9 mouse cellular contexts compared by ENCODE assay signal in genomic region chr12:119960730-119961129, GRCm38 (mm10). TPM values are rescaled to one million over a fixed set of nuclear protein-coding genes. Genes with fewer than 3 reads are reported as not detected.
DNase-seq lines count a peak whose midpoint lies in the region; ATAC-seq and TF ChIP-seq lines count a peak whose summit lies in the region.
"Had no signal": no experiment of that assay in that cellular context is flagged by ENCODE, and none has a peak within 500 bp of the region (broad histone marks: within the 10 kb centered on the region; RNA-seq: fewer than 3 reads in every experiment).

No protein-coding gene starts in this region.

- H3K9me3 ChIP-seq in lung, embryonic 14.5 days (ENCODE audit: low read depth, low read length) = no peaks in the 10 kb centered on the region
- no peaks in the 10 kb centered on the region for H3K9me3 ChIP-seq in hindbrain, embryonic 16.5 days (ENCODE audit: control insufficient read depth, low read length)

- H3K27me3 ChIP-seq in lung, embryonic 14.5 days (ENCODE audit: insufficient read depth, low read length) = no peaks in the 10 kb centered on the region
- H3K27me3 ChIP-seq in hindbrain, embryonic 16.5 days (replicated peaks; ENCODE audit: control insufficient read depth, insufficient read depth, low read length) = no peaks in the 10 kb centered on the region

- no peak overlapping the region for H3K4me2 ChIP-seq in lung, embryonic 14.5 days
- H3K4me2 ChIP-seq in hindbrain, embryonic 16.5 days (ENCODE audit: low read length) = no peak overlapping the region

- H3K36me3 ChIP-seq in lung, embryonic 14.5 days (ENCODE audit: insufficient read depth) = no peaks in the 10 kb centered on the region
- no peaks in the 10 kb centered on the region for H3K36me3 ChIP-seq in hindbrain, embryonic 16.5 days (ENCODE audit: control insufficient read depth, insufficient read depth, low read length)

- no peaks in the 10 kb centered on the region for H3K4me1 ChIP-seq in lung, embryonic 14.5 days (ENCODE audit: insufficient read depth)
- no peaks in the 10 kb centered on the region for H3K4me1 ChIP-seq in lung, adult 2 months (ENCODE audit: control insufficient read depth, insufficient read depth, low read length)
- no peaks in the 10 kb centered on the region for H3K4me1 ChIP-seq in hindbrain, embryonic 16.5 days (ENCODE audit: control insufficient read depth, insufficient read depth, low read depth, low read length)

- H3K9ac ChIP-seq in lung, embryonic 14.5 days = no peak overlapping the region
- H3K9ac ChIP-seq in hindbrain, embryonic 16.5 days (ENCODE audit: low read depth, low read length) = no peak overlapping the region

- H3K27ac ChIP-seq in lung, embryonic 14.5 days (ENCODE audit: low read depth) = no peak overlapping the region
- H3K27ac ChIP-seq in hindbrain, embryonic 16.5 days (ENCODE audit: low read depth, low read length) = no peak overlapping the region

- DNase-seq in cerebellum, postnatal 25 days = peak; percentile 29 to 76
- DNase-seq in lung, embryonic 14.5 days = peak; percentile 76
- no peak for DNase-seq in lung, adult 2 months
- peak; percentile 28 for DNase-seq in layer of hippocampus, adult 11-12 months (ENCODE audit: low spot score)
- peak; percentile 66 for DNase-seq in right cerebral cortex, postnatal 4 days
- DNase-seq in MN1 (ENCODE audit: low spot score) = no peak

- H3K4me3 ChIP-seq in lung, embryonic 14.5 days (ENCODE audit: low read depth, low read length) = no peak overlapping the region
- no peak overlapping the region for H3K4me3 ChIP-seq in lung, adult 2 months (replicated peaks; ENCODE audit: extremely low read depth, low read depth, low read length)
- H3K4me3 ChIP-seq in hindbrain, embryonic 16.5 days (ENCODE audit: low read length) = no peak overlapping the region

- WGBS in lung, embryonic 14.5 days = 27% methylated on average over 1 of the region's 1 CpGs
- WGBS in lung, adult 2 months = 32% methylated on average over 1 of the region's 1 CpGs
- 58% methylated on average over 1 of the region's 1 CpGs for WGBS in hindbrain, embryonic 16.5 days

- no peak for TF ChIP-seq POLR2A in lung, adult 2 months (IDR thresholded peaks at IDR 0.05; ENCODE audit: borderline replicate concordance, extremely low read depth, low read depth, low read length)

- no peak for TF ChIP-seq CTCF in lung, embryonic 14.5 days (IDR thresholded peaks at IDR 0.05; ENCODE audit: low read depth)
- no peak for TF ChIP-seq CTCF in lung, adult 2 months (IDR thresholded peaks at IDR 0.05; ENCODE audit: insufficient read depth, low read length)

- no peak for ATAC-seq in cerebellum, adult (ENCODE audit: insufficient number of reproducible peaks, low FRiP score, low TSS enrichment)
- ATAC-seq in lung, embryonic 14.5 days (ENCODE audit: insufficient read depth) = no peak
- no peak for ATAC-seq in hindbrain, embryonic 16.5 days

RNA-seq across cellular contexts. Expression of gene Tmem196, which starts 15.1 kb away (rescaled TPM):
- 0.45 and 0.62 TPM in 2 replicates for polyA plus RNA-seq in lung, embryonic 14.5 days (2014; fragmentation: Nextera tagmentation; extraction: Ambion mirVana)
- 0.05 and 0.26 TPM in 2 replicates for polyA plus RNA-seq in lung, adult 2 months (2012; rRNA removed)
- polyA plus RNA-seq in hindbrain, embryonic 16.5 days (2015; fragmentation: Nextera tagmentation; extraction: Ambion mirVana) = 17.2 and 19.1 TPM in 2 replicates
- polyA plus RNA-seq: C2C12 had no signal

Comparison
In these comparisons a context has a peak if more than half of its experiments do, and no peak if none do; other contexts are left out.
1. DNase-seq: peak in cerebellum, postnatal 25 days (2 of 2), lung, embryonic 14.5 days (single experiment), layer of hippocampus, adult 11-12 months (single experiment) and right cerebral cortex, postnatal 4 days (single experiment); none in lung, adult 2 months (single experiment) and MN1 (single experiment).
2. RNA of gene Tmem196, which starts 15.1 kb away (polyA plus RNA-seq): 17.2 to 19.1 TPM in hindbrain, embryonic 16.5 days; 0.45 to 0.62 TPM in lung, embryonic 14.5 days and 0.05 to 0.26 TPM in lung, adult 2 months; every median in the first group is over 10 times any median in the second.